Mouse (Mus musculus) stomach, postnatal 0 days (tissue): ENCODE results near the gene Whamm.

ENCODE experiments used
- CTCF ChIP-seq: IDR thresholded peaks from 2 replicates; pipeline ENCODE4 v1.5.1; 2016; ENCODE audit warnings: antibody characterized with exemption, low read depth, mild to moderate bottlenecking, moderate library complexity
- EP300 ChIP-seq: optimal IDR thresholded peaks from 2 replicates; pipeline ENCODE3; 2016; ENCODE audit warnings: antibody characterized with exemption

GRCm38 (mm10) chr7:81565381-81566055 is 5.5 kb upstream of the Whamm start:
- TF ChIP-seq CTCF (no peak), EP300 (no peak)
